Mouse (Mus musculus): ENCODE measurements at regions not wholly inside any gene's neighbourhood (a gene's known extent, or its start where the extent isn't known, plus 50 kb on each side); places are given as distances from the start of the nearest gene placed in this dataset.

GRCm38 (mm10) chr16:21293010-21293409 is 88.5 kb downstream of the Ephb3 start:
- Histone ChIP-seq H3K4me1 (ENCODE audit: insufficient read depth) (peaks cover 53% of the 10 kb centered on the region), H3K9ac (no peak overlapping the region), H3K36me3 (ENCODE audit: insufficient read depth) (no peaks in the 10 kb centered on the region), H3K4me2 (no peak overlapping the region), H3K27ac (ENCODE audit: low read depth) (peak overlapping the region; percentile 61; the same call in 1 of the 2 replicates), H3K9me3 (ENCODE audit: low read depth, low read length) (no peaks in the 10 kb centered on the region), H3K27me3 (ENCODE audit: insufficient read depth, low read length) (no peaks in the 10 kb centered on the region), H3K4me3 (ENCODE audit: low read depth, low read length) (no peak overlapping the region)
- DNase-seq (peak; percentile 45), ATAC-seq (ENCODE audit: insufficient read depth) (no peak)
- peak; percentile 36 for TF ChIP-seq CTCF (IDR thresholded peaks at IDR 0.05; ENCODE audit: low read depth)
- WGBS, result 31% methylated on average over 11 of the region's 11 CpGs

DNA sequence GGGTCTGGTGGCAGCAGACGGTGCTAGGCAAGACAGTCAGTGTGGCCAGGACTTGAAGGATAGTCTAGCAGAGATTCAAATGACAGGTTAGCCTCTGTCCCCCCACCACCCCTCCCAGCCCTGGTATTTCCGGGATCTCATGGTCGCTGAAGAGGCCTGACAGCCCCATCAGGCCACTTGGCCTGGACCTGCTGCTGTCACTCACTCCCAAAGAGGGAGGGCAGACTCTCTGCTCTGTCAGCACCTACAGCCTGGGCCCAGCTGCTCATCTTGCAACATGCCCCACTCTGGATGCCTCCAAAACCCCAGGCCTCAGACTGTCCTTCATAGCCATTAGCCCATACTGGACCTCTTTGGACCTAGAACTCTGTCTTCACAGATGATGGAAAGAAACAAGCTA is 89.0 kb downstream of the Ephb3 start:
- no peak overlapping the region for H3K9ac ChIP-seq
- H3K4me2 ChIP-seq, result no peak overlapping the region
- no peaks in the 10 kb centered on the region for H3K36me3 ChIP-seq (ENCODE audit: insufficient read depth)
- 0 out of 2 replicates have a peak overlapping the region, but pooled peaks have one; percentile 61 for H3K27ac ChIP-seq (ENCODE audit: low read depth)
- WGBS, result 24% methylated on average over 3 of the region's 3 CpGs
- ATAC-seq (ENCODE audit: insufficient read depth) (no peak; the same call in 1 of the 2 replicates), DNase-seq (no peak)
- H3K4me3 ChIP-seq (ENCODE audit: low read depth, low read length), result no peak overlapping the region
- H3K9me3 ChIP-seq (ENCODE audit: low read depth, low read length), result no peaks in the 10 kb centered on the region
- H3K4me1 ChIP-seq (ENCODE audit: insufficient read depth), result peaks cover 53% of the 10 kb centered on the region
- H3K27me3 ChIP-seq (ENCODE audit: insufficient read depth, low read length), result no peaks in the 10 kb centered on the region
- no peak for TF ChIP-seq CTCF (IDR thresholded peaks at IDR 0.05; ENCODE audit: low read depth)

DNA sequence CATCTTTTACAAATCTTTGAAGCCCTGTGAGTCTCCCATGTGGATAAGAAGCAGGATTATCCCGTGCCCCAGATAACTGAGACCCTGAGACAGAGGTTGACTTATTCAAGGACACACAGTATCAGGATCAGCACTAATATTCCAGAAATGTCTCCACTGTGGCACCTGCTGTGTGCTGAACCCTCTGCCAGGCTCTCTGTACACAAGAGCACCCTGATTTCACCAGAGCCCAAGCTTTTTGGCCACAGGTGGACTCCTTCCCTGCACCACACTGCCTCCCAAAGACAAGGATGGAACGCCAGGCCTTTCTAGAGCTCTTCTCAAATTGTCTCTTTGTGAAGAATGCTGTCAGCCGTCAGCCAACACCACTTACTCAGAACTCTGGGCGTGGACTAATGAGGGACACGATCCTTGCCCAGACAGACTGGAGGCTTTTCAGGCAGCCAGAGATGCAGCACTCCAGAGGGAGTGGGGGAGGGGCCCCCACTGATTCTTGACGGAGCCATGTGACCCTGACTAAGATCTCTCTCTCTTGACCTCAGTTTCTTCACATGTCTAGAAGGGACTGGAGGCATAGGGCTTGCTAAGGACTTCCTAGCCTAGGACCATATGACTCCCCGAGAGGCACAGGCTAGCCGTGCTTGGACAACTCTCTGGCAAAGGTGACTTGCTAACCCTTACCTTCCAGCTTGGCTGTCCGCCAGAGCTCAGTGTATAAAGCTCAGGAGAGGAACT is 90.3 kb downstream of the Ephb3 start:
- Histone ChIP-seq H3K4me3 (ENCODE audit: low read depth, low read length) (no peak overlapping the region), H3K27ac (ENCODE audit: low read depth) (peak overlapping the region; percentile 44), H3K4me1 (ENCODE audit: insufficient read depth) (peaks cover 49% of the 10 kb centered on the region), H3K36me3 (ENCODE audit: insufficient read depth) (no peaks in the 10 kb centered on the region), H3K9me3 (ENCODE audit: low read depth, low read length) (no peaks in the 10 kb centered on the region), H3K9ac (no peak overlapping the region), H3K4me2 (peak overlapping the region; percentile 40), H3K27me3 (ENCODE audit: insufficient read depth, low read length) (no peaks in the 10 kb centered on the region)
- DNase-seq (peak; percentile 85), ATAC-seq (ENCODE audit: insufficient read depth) (peak; percentile 61)
- 11% methylated on average over 9 of the region's 9 CpGs for WGBS
- no peak for TF ChIP-seq CTCF (IDR thresholded peaks at IDR 0.05; ENCODE audit: low read depth)

DNA sequence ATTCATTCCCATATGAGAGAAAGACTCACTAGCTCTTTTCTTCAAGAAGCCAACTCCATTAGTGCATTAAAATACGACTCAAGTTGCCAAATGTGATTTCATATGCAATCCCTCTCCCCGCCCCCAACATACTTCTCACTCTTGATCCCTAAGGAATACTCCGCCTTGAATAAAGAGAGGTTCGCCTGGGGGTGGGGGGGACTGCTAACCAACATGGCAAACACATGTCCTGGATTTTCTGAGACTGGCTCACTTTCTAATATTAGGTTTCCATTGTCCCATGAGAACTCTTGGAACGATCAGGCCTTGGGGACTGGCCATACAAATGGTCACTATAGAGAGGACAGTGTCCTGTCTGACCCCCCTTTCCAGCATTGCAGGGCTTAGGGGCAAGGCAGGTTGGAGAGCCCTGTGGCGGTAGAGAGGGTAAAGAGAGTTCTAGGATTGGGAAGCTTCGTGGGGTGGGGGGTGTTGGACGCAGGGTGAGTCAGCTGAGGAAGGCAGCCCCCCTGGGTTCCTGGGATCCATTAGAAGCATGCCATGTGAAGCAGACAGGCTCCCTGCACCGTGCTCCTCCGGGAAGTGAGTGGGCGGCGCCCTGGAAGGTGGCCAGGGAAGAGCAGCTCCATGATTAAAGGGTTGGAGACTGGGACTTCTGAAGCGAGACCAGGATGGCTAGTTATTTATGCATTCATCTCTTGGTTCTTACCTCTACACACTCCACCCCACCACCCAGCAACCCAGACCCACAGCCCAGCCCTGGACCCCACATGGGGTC is 91.6 kb downstream of the Ephb3 start:
- Histone ChIP-seq H3K36me3 (ENCODE audit: insufficient read depth) (no peaks in the 10 kb centered on the region), H3K4me2 (no peak overlapping the region), H3K9me3 (ENCODE audit: low read depth, low read length) (no peaks in the 10 kb centered on the region), H3K4me1 (ENCODE audit: insufficient read depth) (peaks cover 38% of the 10 kb centered on the region), H3K4me3 (ENCODE audit: low read depth, low read length) (no peak overlapping the region), H3K27ac (ENCODE audit: low read depth) (peak overlapping the region; percentile 44; the same call in 1 of the 2 replicates), H3K9ac (no peak overlapping the region), H3K27me3 (ENCODE audit: insufficient read depth, low read length) (no peaks in the 10 kb centered on the region)
- DNase-seq (peak; percentile 59), ATAC-seq (ENCODE audit: insufficient read depth) (peak; percentile 14; the same call in 1 of the 2 replicates)
- TF ChIP-seq CTCF (IDR thresholded peaks at IDR 0.05; ENCODE audit: low read depth), result no peak
- 54% methylated on average over 13 of the region's 13 CpGs for WGBS

DNA sequence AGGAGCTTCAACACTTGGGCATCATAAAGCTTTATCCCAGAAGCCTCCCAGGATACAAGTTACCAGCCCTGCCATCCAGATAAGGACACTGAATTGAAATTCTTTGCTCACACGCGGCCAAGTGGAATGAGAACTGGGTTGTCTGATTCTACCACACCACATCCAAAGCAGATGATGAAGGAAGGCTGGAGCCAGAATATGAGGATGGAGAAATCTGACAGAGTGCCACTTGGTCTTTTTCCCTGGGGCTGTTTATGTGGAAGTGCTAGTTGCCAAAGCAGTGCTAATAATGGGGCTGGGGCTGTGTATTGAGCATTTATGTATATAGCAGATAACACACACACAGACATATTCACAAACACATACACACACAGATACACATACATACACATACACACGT is 92.2 kb downstream of the Ephb3 start:
- no peak overlapping the region for H3K27ac ChIP-seq (ENCODE audit: low read depth)
- no peaks in the 10 kb centered on the region for H3K36me3 ChIP-seq (ENCODE audit: insufficient read depth)
- no peak overlapping the region for H3K4me3 ChIP-seq (ENCODE audit: low read depth, low read length)
- peaks cover 38% of the 10 kb centered on the region for H3K4me1 ChIP-seq (ENCODE audit: insufficient read depth)
- no peak overlapping the region for H3K9ac ChIP-seq
- no peaks in the 10 kb centered on the region for H3K9me3 ChIP-seq (ENCODE audit: low read depth, low read length)
- H3K4me2 ChIP-seq, result no peak overlapping the region
- WGBS, result 72% methylated on average over 3 of the region's 3 CpGs
- no peak for TF ChIP-seq CTCF (IDR thresholded peaks at IDR 0.05; ENCODE audit: low read depth)
- no peaks in the 10 kb centered on the region for H3K27me3 ChIP-seq (ENCODE audit: insufficient read depth, low read length)
- no peak for ATAC-seq (ENCODE audit: insufficient read depth)
- no peak for DNase-seq

GRCm38 (mm10) chr16:21298866-21299265 is 94.3 kb downstream of the Ephb3 start:
- Histone ChIP-seq H3K4me3 (ENCODE audit: low read depth, low read length) (no peak overlapping the region), H3K9me3 (ENCODE audit: low read depth, low read length) (no peaks in the 10 kb centered on the region), H3K36me3 (ENCODE audit: insufficient read depth) (no peaks in the 10 kb centered on the region), H3K27me3 (ENCODE audit: insufficient read depth, low read length) (no peaks in the 10 kb centered on the region), H3K4me2 (no peak overlapping the region), H3K4me1 (ENCODE audit: insufficient read depth) (peaks cover 24% of the 10 kb centered on the region), H3K9ac (no peak overlapping the region), H3K27ac (ENCODE audit: low read depth) (no peak overlapping the region)
- DNase-seq (no peak), ATAC-seq (ENCODE audit: insufficient read depth) (no peak)
- TF ChIP-seq CTCF (IDR thresholded peaks at IDR 0.05; ENCODE audit: low read depth), result no peak
- 61% methylated on average over 7 of the region's 7 CpGs for WGBS

DNA sequence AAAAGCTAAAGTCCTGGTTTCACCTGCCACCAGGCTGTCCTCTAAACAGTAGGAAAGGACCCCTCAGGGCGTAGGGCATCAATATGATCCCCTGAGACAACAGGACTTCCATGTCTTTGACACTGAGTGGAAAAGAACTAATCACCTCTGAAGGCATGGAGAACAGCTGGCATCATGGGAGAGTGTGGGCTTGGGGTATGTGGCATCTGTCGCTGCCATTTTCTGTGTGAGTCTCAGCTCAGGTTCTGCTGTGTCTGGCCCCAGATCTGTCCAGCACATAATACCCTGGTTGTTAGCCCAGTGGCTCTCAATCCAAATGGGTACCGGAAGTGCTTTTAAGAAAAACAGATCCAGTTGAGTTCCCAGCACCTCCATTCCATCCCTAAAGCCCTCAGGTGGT is 101.3 kb downstream of the Ephb3 start:
- 88% methylated on average over 3 of the region's 3 CpGs for WGBS
- Histone ChIP-seq H3K4me2 (no peak overlapping the region), H3K27me3 (ENCODE audit: insufficient read depth, low read length) (no peaks in the 10 kb centered on the region), H3K36me3 (ENCODE audit: insufficient read depth) (no peaks in the 10 kb centered on the region), H3K27ac (ENCODE audit: low read depth) (no peak overlapping the region), H3K4me3 (ENCODE audit: low read depth, low read length) (no peak overlapping the region), H3K9me3 (ENCODE audit: low read depth, low read length) (no peaks in the 10 kb centered on the region), H3K9ac (no peak overlapping the region), H3K4me1 (ENCODE audit: insufficient read depth) (peaks cover 13% of the 10 kb centered on the region)
- ATAC-seq (ENCODE audit: insufficient read depth), result no peak
- TF ChIP-seq CTCF (IDR thresholded peaks at IDR 0.05; ENCODE audit: low read depth), result no peak
- DNase-seq, result no peak
